Mouse (Mus musculus) left cerebral cortex, adult 2 months (tissue): ENCODE data around the gene Pdf. TPM values are rescaled to one million over a fixed set of nuclear protein-coding genes. Genes with fewer than 3 reads are reported as not detected.
"Not testable (repeated sequence)": the region's sequence is repeated elsewhere in the genome, so short reads cannot be mapped to it uniquely, and the experiment has no call there.

Source experiments
- DNase-seq, 2 experiments: peaks; one replicate each; pipeline ENCODE4 v3.0.0; 2021 to 2022; ENCODE audit warnings: low spot score in 2 of 2, mixed read lengths in 1 of 2; ENCODE audit errors: extremely low spot score in 1 of 2
- H3K27ac ChIP-seq: fragments of 200-600 bp; 2 replicates; pipeline ENCODE4 v1.8.1; 2022
- H3K4me3 ChIP-seq: fragments of 200-600 bp; 2 replicates; pipeline ENCODE4 v1.8.1; 2022
- CTCF ChIP-seq: fragments of 200-600 bp; IDR thresholded peaks from 2 replicates; pipeline ENCODE4 v1.8.1; 2022; ENCODE audit warnings: antibody characterized with exemption, mild to moderate bottlenecking, moderate library complexity
- intact Hi-C: fragments of 180-260 bp; cut with DNase I; formaldehyde crosslinking; loops from one replicate; pipeline ENCODE4 v1.15.1; 2025
- microRNA-seq, 2 experiments: library from miRNA; unstranded; fragments of <30 nt; microRNA quantifications; one replicate each; pipeline ENCODE4 v1.2.0; 2021
- total RNA-seq, 2 experiments: library from RNA; stranded (reverse); gene quantifications; 2 replicates each; pipeline ENCODE4 v1.2.3; 2021

The Pdf gene
- total RNA-seq, 2 experiments from 2014 or later, result 24.4 to 25.9 TPM

GRCm38 (mm10) chr8:107031577-107032090 is 16.8 kb downstream of the Pdf start:
- peak overlapping the region; percentile 94 for H3K4me3 ChIP-seq
- intact Hi-C loops, result no loop called here
- TF ChIP-seq CTCF, result no peak
- no peak for DNase-seq
- peak overlapping the region; percentile 79 for H3K27ac ChIP-seq

DNA sequence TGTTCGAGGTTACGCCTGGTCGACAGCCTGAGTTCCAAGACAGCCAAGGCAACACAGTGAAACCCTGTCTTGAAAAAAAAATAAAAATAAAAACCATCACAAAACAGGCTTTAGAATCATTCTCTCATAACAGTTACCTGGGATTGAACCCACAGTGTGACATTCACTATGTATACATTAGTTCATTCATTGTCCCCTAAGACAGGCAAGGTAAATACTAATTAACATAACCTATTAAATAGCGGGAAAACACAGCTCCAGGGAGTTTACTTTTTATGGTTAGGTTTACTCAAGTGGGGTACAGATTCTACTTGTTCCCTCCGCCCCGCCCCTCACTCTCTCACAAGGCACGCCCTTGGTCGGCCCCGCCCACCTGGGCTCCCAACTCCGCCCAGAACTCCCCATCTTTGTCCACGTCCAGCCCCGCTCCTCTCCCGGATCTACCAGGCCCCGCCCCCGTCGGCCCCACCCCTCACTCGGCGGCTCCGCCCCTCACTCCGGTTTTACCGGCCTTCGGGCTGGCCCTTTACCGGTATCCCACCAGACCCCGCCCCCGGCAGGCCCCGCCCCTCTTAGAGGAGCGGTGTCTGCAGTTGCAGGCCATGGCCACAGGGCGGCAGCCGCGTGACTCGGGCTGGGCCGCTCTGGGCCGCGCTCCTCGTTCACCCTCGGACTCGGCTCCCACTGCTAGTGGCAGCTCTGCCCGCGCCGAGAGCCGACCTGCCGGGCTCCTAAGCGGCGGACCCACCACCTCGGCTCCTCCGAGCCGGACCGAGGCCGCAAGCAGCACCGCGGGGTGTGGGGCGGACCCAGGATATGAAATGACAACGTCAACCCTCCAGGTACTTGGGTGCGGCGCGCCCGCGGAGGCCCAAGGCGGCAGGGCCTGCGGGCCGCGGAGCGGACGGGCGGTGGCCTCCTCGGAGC is 17.5 kb downstream of the Pdf start, which contains the start of gene Vps4a:
Gene Vps4a (plus strand): TSS at position 573 of the 927 bp plus-strand sequence.
- TF ChIP-seq CTCF, result peak; percentile 97
- Histone ChIP-seq H3K27ac (peak within 1 kb of the TSS; percentile 79), H3K4me3 (peak within 1 kb of the TSS; percentile 94)
- DNase-seq, result peak; percentile 95 to 98
- intact Hi-C loops, result no loop called here

- intact Hi-C loops, result no loop called here
- no peak for DNase-seq
- TF ChIP-seq CTCF, result no peak
Observed at GRCm38 (mm10) chr8:107030058-107030457, 18.4 kb downstream of the Pdf start.

DNA sequence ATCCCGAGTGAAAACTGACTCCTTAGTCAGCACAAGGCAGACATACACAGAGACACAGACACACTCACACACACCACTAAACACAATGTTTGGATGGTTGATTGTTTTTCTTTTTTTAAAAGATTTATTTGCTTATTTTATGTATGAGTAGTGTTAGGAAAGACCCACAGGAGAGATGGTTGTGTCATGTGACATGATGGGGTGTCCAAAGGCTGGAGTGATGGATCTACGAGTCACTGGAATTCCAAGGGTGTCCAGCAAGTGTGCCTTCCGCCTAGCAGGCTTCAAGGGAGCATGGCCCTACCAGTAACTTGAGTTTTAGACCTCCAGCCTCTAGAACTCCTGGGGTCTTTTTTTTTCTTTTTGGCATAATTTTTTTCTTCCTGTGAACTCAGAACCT is 19.1 kb downstream of the Pdf start:
- intact Hi-C loops, result no loop called here
- no peak overlapping the region for H3K4me3 ChIP-seq
- no peak overlapping the region for H3K27ac ChIP-seq
- no peak for DNase-seq
- no peak for TF ChIP-seq CTCF

More at GRCm38 (mm10) chr8:107030058-107030457, 18.4 kb downstream of the Pdf start:
- Histone ChIP-seq H3K27ac (no peak overlapping the region), H3K4me3 (no peak overlapping the region)

DNA sequence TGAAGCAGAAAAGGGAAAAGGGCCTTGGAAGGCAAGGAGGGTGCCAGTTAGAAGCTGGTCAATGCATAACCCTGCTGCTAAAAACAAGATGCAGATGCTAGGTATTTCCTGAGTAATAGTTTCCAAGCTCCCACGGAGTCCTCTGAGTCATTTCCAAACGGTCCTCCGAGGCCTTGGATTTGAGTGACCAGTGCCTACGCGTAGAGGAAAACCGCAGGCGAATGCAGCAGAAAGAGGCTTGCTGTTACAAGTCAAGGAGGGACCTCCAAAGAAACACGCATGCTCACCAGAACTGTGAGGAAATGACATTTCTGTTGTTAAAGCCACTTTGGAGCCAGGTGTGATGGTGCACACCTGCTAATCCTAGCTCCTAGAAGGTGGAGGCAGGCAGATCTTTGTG is 24.9 kb downstream of the Pdf start:
- no peak overlapping the region for H3K4me3 ChIP-seq
- TF ChIP-seq CTCF, result no peak

GRCm38 (mm10) chr8:107014915-107015314 is 33.5 kb downstream of the Pdf start:
- intact Hi-C loops, result no loop called here
- TF ChIP-seq CTCF, result no peak
- Histone ChIP-seq H3K27ac (no peak overlapping the region), H3K4me3 (no peak overlapping the region)
- no peak for DNase-seq

More for the DNA sequence above, 24.9 kb downstream of the Pdf start:
- no peak for DNase-seq
- intact Hi-C loops, result no loop called here
- no peak overlapping the region for H3K27ac ChIP-seq

DNA sequence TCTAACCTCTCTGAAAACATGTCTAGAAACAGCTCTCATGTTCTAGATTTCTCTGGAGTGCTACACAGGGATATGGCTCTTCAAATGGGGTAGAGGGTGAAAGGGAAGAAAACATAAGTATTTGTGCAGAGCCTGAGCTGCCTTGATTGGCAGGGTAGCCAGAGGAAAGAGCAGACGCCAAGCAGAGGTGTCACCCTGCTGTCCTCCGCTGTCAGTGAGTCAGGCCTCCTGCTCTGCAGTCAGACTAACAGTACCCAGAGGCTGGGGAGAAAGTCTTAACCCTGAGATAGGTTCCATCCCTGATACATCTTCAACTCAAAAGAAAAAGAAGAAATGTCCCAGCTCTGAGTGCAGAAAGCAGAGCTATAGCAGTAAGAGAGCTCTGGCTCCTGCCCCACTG is 35.7 kb downstream of the Pdf start:
- no peak for DNase-seq
- Histone ChIP-seq H3K27ac (no peak overlapping the region), H3K4me3 (no peak overlapping the region)
- intact Hi-C loops, result no loop called here
- TF ChIP-seq CTCF, result no peak

- DNase-seq, result peak in 1 of 2 experiments; percentile 23
- peak overlapping the region; percentile 55; the same call in 1 of the 2 replicates for H3K27ac ChIP-seq
- intact Hi-C loops, result no loop called here
- H3K4me3 ChIP-seq, result no peak overlapping the region
- no peak for TF ChIP-seq CTCF
Observed at GRCm38 (mm10) chr8:107007795-107008194, 40.6 kb downstream of the Pdf start.

GRCm38 (mm10) chr8:107002532-107002931 is 45.9 kb downstream of the Pdf start:
- peak; percentile 85 to 88 for DNase-seq
- intact Hi-C loops, result loop anchor here (2.0 to 5.0 kb wide), 4 partner anchors 66 to 305 kb away; no protein-coding TSS in a partner anchor
- no peak overlapping the region for H3K27ac ChIP-seq
- no peak overlapping the region for H3K4me3 ChIP-seq
- peak; percentile 100 for TF ChIP-seq CTCF

GRCm38 (mm10) chr8:106999068-106999467 is 49.3 kb downstream of the Pdf start:
- DNase-seq, result no peak
- intact Hi-C loops, result no loop called here
- H3K4me3 ChIP-seq, result no peak overlapping the region
- H3K27ac ChIP-seq, result no peak overlapping the region
- no peak for TF ChIP-seq CTCF

DNA sequence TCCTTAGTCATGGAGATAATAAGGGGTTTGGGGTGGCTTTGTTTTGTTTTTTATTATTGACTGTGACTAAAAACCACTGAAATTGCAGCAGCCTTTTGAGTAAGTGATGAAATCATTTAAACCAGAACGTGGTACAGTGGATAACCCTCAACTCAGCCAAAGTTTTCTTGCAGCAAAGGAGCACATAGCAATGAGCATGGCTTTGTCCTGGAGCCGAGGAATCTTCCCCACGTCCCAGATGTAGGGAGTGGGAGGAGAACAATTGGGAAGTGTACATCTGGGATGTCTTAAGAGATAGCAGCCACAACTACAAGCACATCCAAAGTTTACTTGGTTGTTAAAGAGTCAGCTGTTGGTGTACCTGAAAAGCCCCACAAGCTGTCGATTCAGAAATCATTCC is 51.0 kb downstream of the Pdf start:
- TF ChIP-seq CTCF, result no peak
- no peak for DNase-seq
- H3K27ac ChIP-seq, result no peak overlapping the region
- intact Hi-C loops, result no loop called here
- H3K4me3 ChIP-seq, result no peak overlapping the region

DNA sequence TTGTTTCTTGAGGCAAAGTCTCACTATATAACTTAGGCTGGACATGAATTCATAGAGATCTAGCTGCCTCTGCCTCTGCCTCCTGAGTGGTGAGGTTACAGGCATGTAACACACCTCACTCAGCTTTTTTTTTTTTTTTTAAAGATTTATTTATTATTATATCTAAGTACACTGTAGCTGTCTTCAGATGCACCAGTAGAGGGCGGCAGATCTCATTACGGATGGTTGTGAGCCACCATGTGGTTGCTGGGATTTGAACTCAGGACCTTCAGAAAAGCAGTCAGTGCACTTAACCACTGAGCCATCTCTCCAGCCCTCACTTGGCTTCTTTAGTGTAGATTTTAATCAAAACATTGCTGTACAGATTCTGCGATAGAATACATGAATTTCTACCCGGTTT is 52.1 kb downstream of the Pdf start:
- DNase-seq, H3K27ac ChIP-seq, H3K4me3 ChIP-seq, intact Hi-C loops: not testable (repeated sequence)
- TF ChIP-seq CTCF, result peak; percentile 36

Small RNA genes within 50 kb of the gene (microRNA-seq; reads per million reads assigned to microRNA genes)
- 0.72 to 1.2 reads per million in 2 experiments for gene Mir7075

Other genes starting within 250 kb of the Pdf start
- 1 to 10 TPM; 1.7 to 2.0 TPM for gene Has3, start 178.4 kb downstream of the Pdf start, total RNA-seq
- gene Utp4, start 155.0 kb downstream of the Pdf start, total RNA-seq, result 10 to 100 TPM; 36.4 to 39.4 TPM
- gene Sntb2, start 112.9 kb downstream of the Pdf start, total RNA-seq, result 10 to 100 TPM; 20.2 to 26.5 TPM
- gene Vps4a, start 17.4 kb downstream of the Pdf start, total RNA-seq, result 100 to 1,000 TPM; 107 to 132 TPM
- gene Cog8, start 8.1 kb upstream of the Pdf start, total RNA-seq, result 10 to 100 TPM; 24.9 to 27.8 TPM
- 10 to 100 TPM; 40.9 to 42.4 TPM for gene Nip7, start 8.3 kb upstream of the Pdf start, total RNA-seq
- not detected for gene Tmed6, start 17.0 kb upstream of the Pdf start, total RNA-seq
- 10 to 100 TPM; 39.1 to 39.2 TPM for gene Terf2, start 47.9 kb upstream of the Pdf start, total RNA-seq
- 10 to 100 TPM; 92.3 to 93.6 TPM for gene Cyb5b, start 102.0 kb upstream of the Pdf start, total RNA-seq
- gene Nfat5, start 244.9 kb upstream of the Pdf start, total RNA-seq, result 10 to 100 TPM; 54.8 to 60.3 TPM